Mouse (Mus musculus) sigmoid colon, adult 10 weeks (tissue): ENCODE results near the gene Mrps31. TPM values are rescaled to one million over a fixed set of nuclear protein-coding genes. Genes with fewer than 3 reads are reported as not detected.

Experiments
- polyA plus RNA-seq: library from polyadenylated mRNA; stranded (reverse); fragments of 350-450 nt; fragmentation: Illumina TruSeq; extraction: RNeasy Lipid Tissue Mini Kit (QIAGEN cat#74804); gene quantifications from one replicate; pipeline ENCODE4 v1.2.3, GENCODE M21; 2014; ENCODE audit warnings: low read depth, low replicate concordance

The Mrps31 gene
- polyA plus RNA-seq: 47.4 TPM

GRCm38 (mm10) chr8:22411282-22411702 lies at the start of gene Mrps31:
Gene Mrps31, plus strand, starts transcription at chr8:22411361.

DNA sequence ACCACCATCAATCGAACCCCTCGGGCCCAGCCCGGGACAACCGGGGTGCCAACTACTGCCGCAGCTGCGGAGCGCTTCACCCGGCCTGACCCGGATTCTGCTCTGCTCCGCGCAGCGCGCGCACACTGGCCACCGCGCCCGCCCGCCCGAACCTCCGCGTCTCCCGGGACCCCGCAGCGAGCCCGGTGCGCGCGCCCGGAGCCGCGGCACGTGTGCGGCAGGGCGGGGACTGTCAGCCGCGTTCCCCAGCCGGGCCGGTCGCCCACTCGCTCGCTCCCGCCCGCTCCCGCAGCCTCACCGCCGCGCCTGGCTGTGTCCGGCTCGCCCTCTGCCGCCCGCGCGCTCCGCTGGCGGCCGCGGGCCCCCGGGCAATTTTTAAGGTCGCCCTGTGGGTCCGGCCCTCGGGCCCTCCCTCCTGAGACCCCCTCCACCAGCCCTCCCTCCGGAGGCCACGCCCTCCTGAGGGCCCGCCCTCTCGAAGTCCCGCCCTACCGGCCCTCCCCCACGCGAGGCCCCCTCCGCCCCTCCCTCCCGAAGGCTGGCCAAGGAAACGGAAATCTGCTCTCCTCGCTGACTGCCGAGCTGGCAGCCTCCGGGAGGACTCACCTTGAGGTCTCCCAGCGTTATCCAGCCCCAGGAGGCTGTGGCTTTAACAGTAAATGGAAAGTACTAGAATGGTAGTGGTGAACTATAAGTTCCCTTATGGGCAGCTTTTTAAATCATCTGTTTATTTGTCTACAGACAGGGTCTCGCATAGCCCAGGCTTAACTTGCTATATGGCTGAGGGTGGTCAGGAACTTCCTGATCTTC lies 12.8 kb upstream of the Mrps31 start, which contains the start of gene Slc25a15:
TSS of gene Slc25a15 (minus strand) at position 456 of the 810 bp plus-strand sequence.

Other genes starting within 250 kb of the Mrps31 start
- 9.4 TPM for gene Nek3, start 244.9 kb upstream of the Mrps31 start, polyA plus RNA-seq
- gene Ckap2, start 225.5 kb upstream of the Mrps31 start, polyA plus RNA-seq: 19.8 TPM
- gene Vps36, start 218.6 kb upstream of the Mrps31 start, polyA plus RNA-seq: 35.3 TPM
- gene Thsd1, start 184.0 kb upstream of the Mrps31 start, polyA plus RNA-seq: 0.66 TPM
- not detected for gene Tpte, start 127.9 kb upstream of the Mrps31 start, polyA plus RNA-seq
- 25.6 TPM for gene Slc25a15, start 12.8 kb upstream of the Mrps31 start, polyA plus RNA-seq